ENCODE assay signal across 8 mouse cellular contexts in the genomic region with DNA sequence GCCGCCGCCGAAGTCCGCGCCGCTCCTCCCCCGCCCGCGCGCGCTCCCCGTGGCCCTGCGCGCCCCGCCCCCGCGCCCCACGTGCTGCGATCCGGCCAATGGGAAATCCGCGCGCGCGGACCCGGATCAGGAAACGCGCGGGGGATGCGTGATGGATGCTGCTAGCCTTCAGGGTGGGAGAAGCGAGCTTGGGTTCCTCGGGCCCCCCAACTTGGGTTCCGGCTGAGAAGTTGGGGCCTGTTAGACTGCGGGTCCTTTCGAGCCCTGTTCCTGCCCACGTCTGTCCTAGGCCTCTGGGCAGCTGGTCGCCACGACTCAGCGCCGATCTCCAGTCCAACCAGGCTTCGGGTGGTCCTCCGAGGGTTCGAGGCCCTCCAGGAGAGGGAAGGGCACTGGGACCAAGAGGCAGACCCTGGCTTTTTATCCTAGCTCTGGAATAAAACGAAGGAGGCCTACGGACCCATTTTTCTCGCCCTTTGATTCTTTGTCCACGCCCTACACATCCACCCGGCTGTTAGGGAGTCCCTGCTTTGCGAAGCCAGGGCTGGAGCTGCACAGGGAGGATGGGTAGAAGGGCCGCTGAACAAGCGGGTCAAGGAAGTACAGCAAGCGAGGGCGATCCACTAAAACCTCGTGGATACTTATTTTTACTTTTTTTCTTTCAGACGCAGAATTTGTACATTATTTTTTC. TPM values are rescaled to one million over a fixed set of nuclear protein-coding genes. Genes with fewer than 3 reads are reported as not detected.
DNase-seq lines count a peak whose midpoint lies in the region; ATAC-seq and TF ChIP-seq lines count a peak whose summit lies in the region.

No protein-coding gene starts in this region.

- H3K27me3 ChIP-seq in E14TG2a.4 (ENCODE audit: insufficient read depth, low read length) (peaks cover 93% of the 10 kb centered on the region), myocyte (ENCODE audit: control insufficient read depth, insufficient read depth, insufficient read length) (no peaks in the 10 kb centered on the region)
- peaks cover 45% of the 10 kb centered on the region for H3K27me3 ChIP-seq in hindbrain, embryonic 16.5 days (replicated peaks; ENCODE audit: control insufficient read depth, insufficient read depth, low read length)
- H3K27me3 ChIP-seq in liver, embryonic 13.5 days: peaks cover 99% of the 10 kb centered on the region
- no peaks in the 10 kb centered on the region; the same call in 1 of the 2 replicates for H3K27me3 ChIP-seq in stomach, postnatal 0 days (ENCODE audit: control insufficient read depth, insufficient read depth, low read length)

- peak overlapping the region; percentile 61 for H3K9ac ChIP-seq in hindbrain, embryonic 16.5 days (ENCODE audit: low read depth, low read length)
- peak overlapping the region; percentile 41; the same call in 1 of the 2 replicates for H3K9ac ChIP-seq in liver, embryonic 13.5 days
- peak overlapping the region; percentile 71 for H3K9ac ChIP-seq in stomach, postnatal 0 days (ENCODE audit: low read length)

- TF ChIP-seq EP300 in stomach, postnatal 0 days (optimal IDR thresholded peaks at IDR 0.05): no peak

- ATAC-seq in hindbrain, embryonic 16.5 days: peak; percentile 74
- ATAC-seq in liver, embryonic 13.5 days (ENCODE audit: low read depth): no peak
- ATAC-seq in stomach, postnatal 0 days (ENCODE audit: low FRiP score, low TSS enrichment): peak; percentile 84

- peaks cover 22% of the 10 kb centered on the region for H3K4me1 ChIP-seq in E14TG2a.4 (replicated peaks; ENCODE audit: low read depth, low read length)
- peaks cover 5% of the 10 kb centered on the region for H3K4me1 ChIP-seq in bone marrow macrophage, adult 2 months (ENCODE audit: control insufficient read depth, insufficient read depth, low read length)
- no peaks in the 10 kb centered on the region; the same call in none of the 2 replicates for H3K4me1 ChIP-seq in hindbrain, embryonic 16.5 days (ENCODE audit: control insufficient read depth, insufficient read depth, low read depth, low read length)
- peaks cover 11% of the 10 kb centered on the region for H3K4me1 ChIP-seq in liver, embryonic 13.5 days (replicated peaks)
- H3K4me1 ChIP-seq in stomach, postnatal 0 days (replicated peaks; ENCODE audit: control insufficient read depth, insufficient read depth): 0 out of 2 replicates have a peak, but pooled peaks cover 3% of the 10 kb centered on the region

- H3K4me3 ChIP-seq in E14TG2a.4 (replicated peaks; ENCODE audit: low read length) (peak overlapping the region; percentile 85), myocyte (peak overlapping the region; percentile 47)
- H3K4me3 ChIP-seq in bone marrow macrophage, adult 2 months (ENCODE audit: insufficient read depth, low read length): peak overlapping the region; percentile 78
- H3K4me3 ChIP-seq in hindbrain, embryonic 16.5 days (ENCODE audit: low read length): peak overlapping the region; percentile 52
- peak overlapping the region; percentile 52 for H3K4me3 ChIP-seq in liver, embryonic 13.5 days (replicated peaks)
- peak overlapping the region; percentile 64 for H3K4me3 ChIP-seq in stomach, postnatal 0 days (ENCODE audit: low read depth, low read length)

- TF ChIP-seq POLR2A in bone marrow macrophage, adult 2 months (IDR thresholded peaks at IDR 0.05; ENCODE audit: borderline replicate concordance, low read depth, low read length): no peak
- peak; percentile 54 for TF ChIP-seq POLR2A in myocyte (IDR thresholded peaks at IDR 0.05; ENCODE audit: insufficient read length, low read depth)

- DNase-seq in gastrocnemius, adult 8-10 months (ENCODE audit: low spot score in 2 of 2): peak; percentile 78 to 80
- DNase-seq in liver, embryonic 13.5 days: peak; percentile 11
- DNase-seq in stomach, postnatal 0 days (ENCODE audit: low spot score): peak; percentile 81
- DNase-seq in frontal cortex, postnatal 25 days (ENCODE audit: low spot score in 2 of 2): no peak

- H3ac ChIP-seq in myocyte (ENCODE audit: control insufficient read depth, insufficient read length): peak overlapping the region; percentile 0

- H3K79me2 ChIP-seq in myocyte (ENCODE audit: control insufficient read depth, insufficient read depth): peaks cover 4% of the 10 kb centered on the region

- no peak for TF ChIP-seq CTCF in E14TG2a.4 (conservative IDR thresholded peaks at IDR 0.05; ENCODE audit: low read length)
- TF ChIP-seq CTCF in bone marrow macrophage, adult 2 months (IDR thresholded peaks at IDR 0.05; ENCODE audit: low read depth, low read length): no peak
- TF ChIP-seq CTCF in stomach, postnatal 0 days (IDR thresholded peaks at IDR 0.05; ENCODE audit: low read depth): no peak

- H3K36me3 ChIP-seq in E14TG2a.4 (ENCODE audit: insufficient read depth, low read length) (no peaks in the 10 kb centered on the region), myocyte (ENCODE audit: control insufficient read depth, insufficient read depth) (no peaks in the 10 kb centered on the region)
- H3K36me3 ChIP-seq in hindbrain, embryonic 16.5 days (ENCODE audit: control insufficient read depth, insufficient read depth, low read length): no peaks in the 10 kb centered on the region
- no peaks in the 10 kb centered on the region for H3K36me3 ChIP-seq in liver, embryonic 13.5 days
- H3K36me3 ChIP-seq in stomach, postnatal 0 days (ENCODE audit: control insufficient read depth, insufficient read depth, low read length): no peaks in the 10 kb centered on the region

- H3K4me2 ChIP-seq in hindbrain, embryonic 16.5 days (ENCODE audit: low read length): peak overlapping the region; percentile 67
- H3K4me2 ChIP-seq in liver, embryonic 13.5 days: peak overlapping the region; percentile 65
- peak overlapping the region; percentile 84 for H3K4me2 ChIP-seq in myocyte (ENCODE audit: low read depth)
- H3K4me2 ChIP-seq in stomach, postnatal 0 days (replicated peaks; ENCODE audit: low read depth): peak overlapping the region; percentile 88

- H3K9me3 ChIP-seq in E14TG2a.4 (ENCODE audit: low read length): no peaks in the 10 kb centered on the region
- no peaks in the 10 kb centered on the region for H3K9me3 ChIP-seq in hindbrain, embryonic 16.5 days (ENCODE audit: control insufficient read depth, low read length)
- H3K9me3 ChIP-seq in liver, embryonic 13.5 days (replicated peaks): no peaks in the 10 kb centered on the region
- no peaks in the 10 kb centered on the region for H3K9me3 ChIP-seq in stomach, postnatal 0 days (ENCODE audit: control insufficient read depth, low read length)

- WGBS in hindbrain, embryonic 16.5 days: 2% methylated on average over 45 of the region's 55 CpGs
- 3% methylated on average over 29 of the region's 55 CpGs for WGBS in liver, embryonic 13.5 days (ENCODE audit: insufficient replicate concordance)
- under 1% methylated on average over 38 of the region's 55 CpGs for WGBS in stomach, postnatal 0 days

- no peak overlapping the region for H3K27ac ChIP-seq in bone marrow macrophage, adult 2 months (ENCODE audit: insufficient read depth, low read depth, low read length)
- H3K27ac ChIP-seq in hindbrain, embryonic 16.5 days (ENCODE audit: low read depth, low read length): peak overlapping the region; percentile 79
- no peak overlapping the region for H3K27ac ChIP-seq in liver, embryonic 13.5 days
- peak overlapping the region; percentile 88 for H3K27ac ChIP-seq in stomach, postnatal 0 days (replicated peaks)

RNA-seq across cellular contexts. Expression of gene Hoxa4, which starts 0.5 kb away (rescaled TPM):
- polyA plus RNA-seq in bone marrow macrophage, adult 2 months (2012; ENCODE audit: insufficient read depth, insufficient read length, missing spikeins): 1.0 and 1.2 TPM in 2 replicates
- 1 to 10 TPM; 1.8 to 2.8 (median 2.1) TPM for total RNA-seq in gastrocnemius, adult 8-10 months (2022)
- 5.6 and 8.8 TPM in 2 replicates for polyA plus RNA-seq in hindbrain, embryonic 16.5 days (2015; fragmentation: Nextera tagmentation; extraction: Ambion mirVana)
- polyA plus RNA-seq in liver, embryonic 13.5 days (2015; fragmentation: Nextera tagmentation; extraction: Ambion mirVana): 0.17 and 0.30 TPM in 2 replicates
- 1.4 TPM for polyA plus RNA-seq in myocyte (2012; fragmentation: generic; extraction: Trizol)
- 2.5 and 2.6 TPM in 2 replicates for polyA plus RNA-seq in stomach, postnatal 0 days (2015; fragmentation: Nextera tagmentation; extraction: Ambion mirVana)

RNA-seq across cellular contexts. Expression of gene Hoxa5, which starts 12.4 kb away (rescaled TPM):
- not detected in 2 replicates for polyA plus RNA-seq in bone marrow macrophage, adult 2 months (2012; ENCODE audit: insufficient read depth, insufficient read length, missing spikeins)
- total RNA-seq in gastrocnemius, adult 8-10 months (2022): 1 to 10 TPM; 1.2 to 1.9 (median 1.5) TPM
- 85.9 and 106 TPM in 2 replicates for polyA plus RNA-seq in hindbrain, embryonic 16.5 days (2015; fragmentation: Nextera tagmentation; extraction: Ambion mirVana)
- polyA plus RNA-seq in liver, embryonic 13.5 days (2015; fragmentation: Nextera tagmentation; extraction: Ambion mirVana): 0.83 and 1.2 TPM in 2 replicates
- 1.6 TPM for polyA plus RNA-seq in myocyte (2012; fragmentation: generic; extraction: Trizol)
- 8.4 and 8.9 TPM in 2 replicates for polyA plus RNA-seq in stomach, postnatal 0 days (2015; fragmentation: Nextera tagmentation; extraction: Ambion mirVana)

RNA-seq across cellular contexts. Expression of gene 5730596B20Rik, which starts 14.7 kb away (rescaled TPM):
- polyA plus RNA-seq in bone marrow macrophage, adult 2 months (2012; ENCODE audit: insufficient read depth, insufficient read length, missing spikeins): not detected in 2 replicates
- under 1 TPM in 1 of 4 experiments, not detected in 3; 0.13 TPM for total RNA-seq in gastrocnemius, adult 8-10 months (2022)
- 3.4 and 3.6 TPM in 2 replicates for polyA plus RNA-seq in hindbrain, embryonic 16.5 days (2015; fragmentation: Nextera tagmentation; extraction: Ambion mirVana)
- 0.02 and 0.06 TPM in 2 replicates for polyA plus RNA-seq in liver, embryonic 13.5 days (2015; fragmentation: Nextera tagmentation; extraction: Ambion mirVana)
- polyA plus RNA-seq in myocyte (2012; fragmentation: generic; extraction: Trizol): 0.11 TPM
- polyA plus RNA-seq in stomach, postnatal 0 days (2015; fragmentation: Nextera tagmentation; extraction: Ambion mirVana): 0.90 and 0.99 TPM in 2 replicates

RNA-seq across cellular contexts. Expression of gene Hoxa6, which starts 16.5 kb away (rescaled TPM):
- not detected in 2 replicates for polyA plus RNA-seq in bone marrow macrophage, adult 2 months (2012; ENCODE audit: insufficient read depth, insufficient read length, missing spikeins)
- 1 to 10 TPM in 2 of 4 experiments, under 1 TPM in 2; 0.45 to 2.3 (median 1.2) TPM for total RNA-seq in gastrocnemius, adult 8-10 months (2022)
- polyA plus RNA-seq in hindbrain, embryonic 16.5 days (2015; fragmentation: Nextera tagmentation; extraction: Ambion mirVana): 9.4 and 9.9 TPM in 2 replicates
- not detected in 2 replicates for polyA plus RNA-seq in liver, embryonic 13.5 days (2015; fragmentation: Nextera tagmentation; extraction: Ambion mirVana)
- 0.88 TPM for polyA plus RNA-seq in myocyte (2012; fragmentation: generic; extraction: Trizol)
- polyA plus RNA-seq in stomach, postnatal 0 days (2015; fragmentation: Nextera tagmentation; extraction: Ambion mirVana): 0.33 and 0.80 TPM in 2 replicates

RNA-seq across cellular contexts. Expression of gene Hoxa3, which starts 21.1 kb away (rescaled TPM):
- not detected in 2 replicates for polyA plus RNA-seq in bone marrow macrophage, adult 2 months (2012; ENCODE audit: insufficient read depth, insufficient read length, missing spikeins)
- 1 to 10 TPM; 1.3 to 2.9 (median 2.0) TPM for total RNA-seq in gastrocnemius, adult 8-10 months (2022)
- 12.9 and 13.9 TPM in 2 replicates for polyA plus RNA-seq in hindbrain, embryonic 16.5 days (2015; fragmentation: Nextera tagmentation; extraction: Ambion mirVana)
- polyA plus RNA-seq in liver, embryonic 13.5 days (2015; fragmentation: Nextera tagmentation; extraction: Ambion mirVana): 0.24 and 0.43 TPM in 2 replicates
- polyA plus RNA-seq in myocyte (2012; fragmentation: generic; extraction: Trizol): 1.0 TPM
- polyA plus RNA-seq in stomach, postnatal 0 days (2015; fragmentation: Nextera tagmentation; extraction: Ambion mirVana): 2.8 and 2.9 TPM in 2 replicates

Comparison
In these comparisons a context has a peak if more than half of its experiments do, and no peak if none do; other contexts are left out.
1. H3K27ac ChIP-seq: peak in hindbrain, embryonic 16.5 days (single experiment) and stomach, postnatal 0 days (single experiment); none in bone marrow macrophage, adult 2 months (single experiment) and liver, embryonic 13.5 days (single experiment).
2. DNase-seq: peak in gastrocnemius, adult 8-10 months (2 of 2), liver, embryonic 13.5 days (single experiment) and stomach, postnatal 0 days (single experiment); none in frontal cortex, postnatal 25 days (0 of 2).
3. Peak in every context shown above with its lines, with median percentiles within 50 percentile points of each other: H3K4me3 ChIP-seq, H3K4me2 ChIP-seq and H3K9ac ChIP-seq.